Mouse (Mus musculus) inflammation-experienced regulatory T-cells, adult 6 months (primary cell): ENCODE data around the gene Nudt3. TPM values are rescaled to one million over a fixed set of nuclear protein-coding genes. Genes with fewer than 3 reads are reported as not detected.

ENCODE experiments used
- ATAC-seq: one replicate; pipeline ENCODE4 v1.8.0; 2017
- polyA plus RNA-seq, 3 experiments: library from polyadenylated mRNA; unstranded; fragments of 100-300 nt; shearing (Covaris generic); gene quantifications; one replicate each; pipeline ENCODE4 v1.2.1; 2017

Gene Nudt3
- polyA plus RNA-seq, 3 experiments from 2014 or later: 28.1 to 42.5 (median 32.0) TPM

GRCm38 (mm10) chr17:27596376-27597190, 26.7 kb downstream of the Nudt3 start:
- no peak for ATAC-seq

- no peak for ATAC-seq
Observed at GRCm38 (mm10) chr17:27595659-27596375, 27.5 kb downstream of the Nudt3 start.

- ATAC-seq: no peak
Observed at GRCm38 (mm10) chr17:27592565-27592910, 30.8 kb downstream of the Nudt3 start.

- peak; percentile 70 for ATAC-seq
Observed at GRCm38 (mm10) chr17:27591826-27592564, 31.3 kb downstream of the Nudt3 start.

- no peak for ATAC-seq
Observed at GRCm38 (mm10) chr17:27588231-27588630, 35.1 kb downstream of the Nudt3 start.

- no peak for ATAC-seq
Observed at GRCm38 (mm10) chr17:27587252-27587651, 36.0 kb downstream of the Nudt3 start.

GRCm38 (mm10) chr17:27586661-27587060, 36.6 kb downstream of the Nudt3 start:
- ATAC-seq: no peak

- ATAC-seq: no peak
Observed at GRCm38 (mm10) chr17:27583185-27583894, 40.0 kb downstream of the Nudt3 start.

GRCm38 (mm10) chr17:27580392-27581068, 42.8 kb downstream of the Nudt3 start:
- no peak for ATAC-seq

GRCm38 (mm10) chr17:27579816-27580215, 43.5 kb downstream of the Nudt3 start:
- ATAC-seq: no peak

- no peak for ATAC-seq
Observed at GRCm38 (mm10) chr17:27578487-27578886, 44.8 kb downstream of the Nudt3 start.

- no peak for ATAC-seq
Observed at GRCm38 (mm10) chr17:27577468-27577867, 45.8 kb downstream of the Nudt3 start.

- ATAC-seq: no peak
Observed at GRCm38 (mm10) chr17:27576056-27576455, 47.2 kb downstream of the Nudt3 start.

GRCm38 (mm10) chr17:27575116-27575776, 48.0 kb downstream of the Nudt3 start:
- no peak for ATAC-seq

- no peak for ATAC-seq
Observed at GRCm38 (mm10) chr17:27574470-27575115, 48.7 kb downstream of the Nudt3 start.

GRCm38 (mm10) chr17:27573772-27574320, 49.4 kb downstream of the Nudt3 start:
- no peak for ATAC-seq

- ATAC-seq: no peak
Observed at GRCm38 (mm10) chr17:27571315-27571714, 52.0 kb downstream of the Nudt3 start.

GRCm38 (mm10) chr17:27568228-27568627, 55.1 kb downstream of the Nudt3 start:
- ATAC-seq: no peak

- no peak for ATAC-seq
Observed at GRCm38 (mm10) chr17:27565942-27566267, 57.4 kb downstream of the Nudt3 start.

GRCm38 (mm10) chr17:27565163-27565941, 57.9 kb downstream of the Nudt3 start, which contains the start of gene AI413582:
AI413582 (minus strand) TSS chr17:27565756.
- ATAC-seq: peak; percentile 99
